Mouse (Mus musculus) kidney, embryonic 14.5 days (tissue): ENCODE data around the gene Vtcn1. TPM values are rescaled to one million over a fixed set of nuclear protein-coding genes. Genes with fewer than 3 reads are reported as not detected.

Experiments
- ATAC-seq: fragments of 200-750 bp; cut with Nextera tagmentation; 2 replicates; pipeline ENCODE4 v1.8.0; 2017; ENCODE audit warnings: moderate number of reproducible peaks, mild to moderate bottlenecking, moderate TSS enrichment, moderate library complexity; ENCODE audit not compliant: low FRiP score, low TSS enrichment
- H3K27ac ChIP-seq: fragments of 300-500 bp; sonication (generic); 2 replicates; pipeline ENCODE4 v1.5.1; 2014; ENCODE audit warnings: low read depth, mild to moderate bottlenecking, low read length, moderate library complexity, mixed read lengths
- H3K27me3 ChIP-seq: fragments of 300-500 bp; sonication (generic); 2 replicates; pipeline ENCODE4 v1.6.1; 2014; ENCODE audit warnings: mild to moderate bottlenecking, low read length; ENCODE audit not compliant: control insufficient read depth, insufficient read depth
- H3K36me3 ChIP-seq: fragments of 300-500 bp; sonication (generic); 2 replicates; pipeline ENCODE4 v1.6.1; 2014; ENCODE audit warnings: low read length, mixed read lengths; ENCODE audit not compliant: control insufficient read depth, insufficient read depth
- H3K4me1 ChIP-seq: fragments of 300-500 bp; sonication (generic); 2 replicates; pipeline ENCODE4 v1.6.1; 2014; ENCODE audit warnings: low read length, mixed read lengths; ENCODE audit not compliant: control insufficient read depth, insufficient read depth
- H3K4me2 ChIP-seq: fragments of 300-500 bp; sonication (generic); replicated peaks from 2 replicates; pipeline ENCODE4 v1.6.1; 2014; ENCODE audit warnings: low read depth, mild to moderate bottlenecking, low read length
- H3K4me3 ChIP-seq: fragments of 300-500 bp; sonication (generic); 2 replicates; pipeline ENCODE4 v1.5.1; 2014; ENCODE audit warnings: mild to moderate bottlenecking, low read length
- H3K9ac ChIP-seq: fragments of 300-500 bp; sonication (generic); 2 replicates; pipeline ENCODE4 v1.6.1; 2014; ENCODE audit warnings: low read depth, mild to moderate bottlenecking, low read length, moderate library complexity
- H3K9me3 ChIP-seq: fragments of 300-500 bp; sonication (generic); 2 replicates; pipeline ENCODE4 v1.6.1; 2016; ENCODE audit warnings: low read length; ENCODE audit not compliant: control insufficient read depth
- WGBS: fragments of 180-500 bp; shearing (Covaris S2); extraction: QIAGEN DNeasy Blood & Tissue Kit; methylation state at CpG from one replicate; pipeline ENCODE4 v1.1.7; 2014; 5-methylcytosine and 5-hydroxymethylcytosine counted together
- polyA plus RNA-seq: library from polyadenylated mRNA; unstranded; fragments of >200 nt; fragmentation: Nextera tagmentation; extraction: Ambion mirVana; gene quantifications from 2 replicates; pipeline ENCODE4 v1.2.1, GENCODE M21; 2014

Vtcn1 gene
- polyA plus RNA-seq, 1 experiment from 2014 or later = 0.34 TPM

DNA sequence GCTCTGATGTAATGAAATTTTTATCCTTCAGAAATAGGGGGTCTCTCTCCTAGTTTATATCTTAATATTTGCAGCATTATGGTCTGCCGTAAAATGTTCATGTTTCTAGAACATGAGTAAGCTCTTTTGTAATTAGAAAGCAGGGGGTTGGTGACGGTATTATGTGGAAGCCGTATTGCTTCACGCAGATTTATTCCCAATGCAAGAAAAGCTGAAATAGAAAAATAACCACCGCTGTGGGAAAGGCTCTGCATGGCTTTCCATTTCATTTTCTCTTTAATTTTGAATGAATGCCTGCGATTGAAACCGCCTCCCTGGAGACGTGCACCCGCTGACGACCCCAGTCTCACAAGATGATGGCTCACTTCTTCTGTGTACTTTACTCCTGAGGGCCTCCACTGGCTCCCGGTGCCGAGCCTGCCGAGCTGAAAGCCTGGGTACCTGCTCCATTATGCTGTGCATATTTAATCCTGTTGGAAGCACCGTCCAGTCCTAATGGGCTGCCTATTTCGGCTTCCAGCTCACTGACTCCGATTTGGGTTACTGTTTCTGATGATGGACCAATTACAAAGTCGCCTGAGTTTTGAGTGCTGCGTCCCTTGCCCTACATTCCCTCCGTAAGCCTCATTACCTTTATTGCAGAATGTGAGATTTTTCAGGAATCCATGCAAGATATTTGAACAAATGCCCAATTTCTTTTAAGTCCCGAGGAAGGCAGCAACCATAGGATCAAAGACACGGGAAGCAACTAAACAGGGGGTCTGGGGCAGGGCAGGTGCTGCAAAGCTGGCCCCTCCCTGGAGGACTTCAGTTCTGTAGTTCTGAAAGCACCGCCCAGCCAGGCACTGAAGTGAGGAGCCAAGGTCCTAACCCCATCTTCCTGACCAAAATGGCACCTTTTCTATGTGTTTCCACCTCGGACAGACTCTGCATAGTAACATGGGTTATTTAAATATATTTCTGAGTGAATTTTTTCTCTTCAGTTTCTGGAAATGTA, 36.3 kb downstream of the Vtcn1 start:
- Histone ChIP-seq H3K9me3 (peaks cover 4% of the 10 kb centered on the region; the same call in 1 of the 2 replicates), H3K9ac (no peak overlapping the region), H3K4me1 (no peaks in the 10 kb centered on the region), H3K36me3 (no peaks in the 10 kb centered on the region), H3K27me3 (no peaks in the 10 kb centered on the region), H3K4me3 (no peak overlapping the region), H3K27ac (no peak overlapping the region), H3K4me2 (no peak overlapping the region)
- ATAC-seq = no peak
- 75% methylated on average over 23 of the region's 23 CpGs for WGBS

DNA sequence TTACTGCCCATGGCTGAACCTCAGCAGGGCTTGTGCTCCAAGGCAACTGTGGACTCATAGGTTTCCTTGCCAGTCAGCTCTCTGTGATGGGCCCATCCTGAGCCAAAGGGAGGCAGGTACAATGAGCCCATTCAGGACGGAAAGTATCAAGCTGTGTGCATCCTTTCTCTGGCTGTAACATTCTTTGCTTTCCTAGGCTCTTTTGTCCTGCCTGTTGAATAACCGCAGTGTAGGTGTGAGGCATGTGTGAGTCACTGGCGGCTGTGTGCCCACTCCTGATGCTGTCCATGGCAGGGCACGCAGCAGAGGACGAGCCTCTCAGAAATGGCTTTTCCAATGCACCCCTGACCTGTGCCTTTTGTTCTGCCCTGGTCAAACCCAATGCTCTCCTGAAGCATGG, 41.7 kb downstream of the Vtcn1 start:
- Histone ChIP-seq H3K9me3 (peaks cover 4% of the 10 kb centered on the region; the same call in 1 of the 2 replicates), H3K4me1 (no peaks in the 10 kb centered on the region), H3K4me3 (no peak overlapping the region), H3K27ac (no peak overlapping the region), H3K27me3 (no peaks in the 10 kb centered on the region), H3K36me3 (no peaks in the 10 kb centered on the region), H3K4me2 (no peak overlapping the region), H3K9ac (no peak overlapping the region)
- ATAC-seq = no peak
- WGBS = 84% methylated on average over 5 of the region's 5 CpGs

DNA sequence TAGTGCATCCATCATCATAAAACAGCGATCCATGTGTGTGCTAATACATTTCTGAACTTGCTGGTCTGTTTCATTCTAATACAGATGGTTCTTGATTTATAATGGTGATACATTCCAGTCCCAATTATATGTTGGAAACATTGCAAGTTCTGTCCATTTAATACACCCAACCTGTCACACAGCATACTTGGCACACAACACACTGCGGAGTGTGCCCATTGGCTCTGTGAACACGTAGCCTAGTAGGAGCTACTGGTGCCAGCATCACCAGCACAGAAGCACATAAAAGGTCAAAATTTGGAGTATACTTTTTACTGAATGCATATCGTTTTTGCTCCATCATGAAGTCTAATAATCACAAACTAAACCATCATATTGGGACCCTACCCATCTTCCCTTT, 51.8 kb downstream of the Vtcn1 start:
- Histone ChIP-seq H3K4me2 (no peak overlapping the region), H3K36me3 (no peaks in the 10 kb centered on the region), H3K4me3 (no peak overlapping the region), H3K9ac (no peak overlapping the region), H3K27ac (no peak overlapping the region), H3K4me1 (no peaks in the 10 kb centered on the region), H3K27me3 (no peaks in the 10 kb centered on the region), H3K9me3 (no peaks in the 10 kb centered on the region)
- WGBS = 89% methylated on average over 4 of the region's 4 CpGs
- ATAC-seq = no peak

DNA sequence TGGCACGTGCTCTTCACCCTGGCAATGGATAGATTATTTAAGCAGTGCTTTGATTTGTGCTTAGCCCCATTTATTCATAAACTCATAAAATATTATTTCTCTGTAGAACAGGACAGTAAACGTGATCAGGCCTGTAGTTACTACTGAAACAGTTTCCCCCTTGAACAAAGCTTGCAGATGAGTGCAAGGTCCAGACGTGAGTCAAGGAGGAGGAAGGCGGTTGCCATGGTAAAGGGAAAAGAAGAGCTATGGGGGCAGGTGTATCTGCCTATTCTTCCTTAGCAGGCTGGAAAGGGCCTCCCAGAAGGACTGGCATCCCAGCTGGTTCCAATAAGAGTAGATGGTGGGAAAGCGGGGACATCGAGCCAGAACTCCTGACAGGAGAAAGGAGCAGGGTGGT, 56.1 kb downstream of the Vtcn1 start:
- H3K4me1 ChIP-seq = no peaks in the 10 kb centered on the region
- 82% methylated on average over 6 of the region's 6 CpGs for WGBS
- no peak overlapping the region for H3K27ac ChIP-seq
- no peaks in the 10 kb centered on the region for H3K9me3 ChIP-seq
- no peaks in the 10 kb centered on the region for H3K27me3 ChIP-seq
- ATAC-seq = no peak
- H3K9ac ChIP-seq = no peak overlapping the region
- H3K36me3 ChIP-seq = no peaks in the 10 kb centered on the region
- no peak overlapping the region for H3K4me2 ChIP-seq
- H3K4me3 ChIP-seq = no peak overlapping the region

DNA sequence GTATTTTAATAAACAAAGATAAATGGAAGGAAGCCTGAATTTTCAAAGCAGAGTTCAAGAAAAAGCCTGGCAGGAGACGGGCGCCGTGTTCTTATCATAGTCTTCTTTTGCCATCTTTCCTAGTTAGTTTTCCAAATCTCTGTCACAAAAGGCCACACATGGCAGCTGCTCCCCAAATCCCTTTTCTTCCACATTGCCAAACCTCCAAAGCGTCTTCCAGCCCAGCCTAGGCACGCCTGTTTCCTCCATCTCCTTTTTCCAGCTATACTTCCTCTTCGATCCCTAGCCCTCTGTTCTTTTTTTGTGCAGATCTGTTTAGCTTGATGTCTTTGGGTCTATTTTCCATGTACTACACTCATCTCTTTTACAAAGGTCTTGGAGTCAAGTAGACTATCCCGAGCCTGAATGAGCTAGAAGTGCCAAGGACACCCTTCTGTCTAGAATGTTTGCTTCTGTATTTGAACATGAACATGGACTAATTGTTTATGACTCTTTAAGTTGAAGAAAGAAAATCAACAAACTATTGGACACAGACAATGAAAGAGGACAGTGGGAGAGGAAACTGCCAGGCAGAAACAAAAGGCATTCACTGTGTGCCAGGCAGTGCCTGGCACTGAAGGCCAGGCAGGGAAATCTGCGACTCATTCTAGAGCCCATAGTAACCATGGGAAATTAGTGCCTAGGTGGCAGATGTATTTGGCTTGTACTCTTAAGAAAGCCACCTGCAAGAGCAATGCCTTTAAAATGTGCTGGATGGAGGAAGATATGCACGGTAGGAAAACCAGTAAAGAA, 56.8 kb downstream of the Vtcn1 start:
- Histone ChIP-seq H3K27ac (no peak overlapping the region), H3K9ac (no peak overlapping the region), H3K27me3 (no peaks in the 10 kb centered on the region), H3K4me2 (no peak overlapping the region), H3K4me3 (no peak overlapping the region), H3K4me1 (no peaks in the 10 kb centered on the region), H3K36me3 (no peaks in the 10 kb centered on the region), H3K9me3 (no peaks in the 10 kb centered on the region)
- WGBS = 91% methylated on average over 9 of the region's 9 CpGs
- ATAC-seq = no peak

DNA sequence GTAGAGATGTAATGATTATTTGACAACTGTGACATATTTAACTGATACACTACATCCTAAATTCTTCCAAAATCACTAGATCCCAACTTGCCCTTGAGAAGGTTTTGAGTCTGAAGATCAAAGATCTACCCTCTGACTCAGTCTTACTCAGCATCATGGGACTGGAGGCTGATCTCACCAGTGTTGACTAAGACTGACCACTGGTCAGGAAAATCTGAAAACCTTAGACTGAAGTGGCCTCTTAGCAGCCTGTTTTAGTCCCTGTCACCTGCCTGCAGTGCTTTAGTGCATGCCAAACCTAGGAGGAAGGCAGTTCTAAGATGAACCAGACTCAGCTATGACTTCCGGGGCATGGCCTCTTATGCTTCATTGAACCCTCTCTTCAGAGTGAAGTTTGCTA, 64.0 kb downstream of the Vtcn1 start:
- Histone ChIP-seq H3K4me2 (no peak overlapping the region), H3K9ac (no peak overlapping the region), H3K27me3 (no peaks in the 10 kb centered on the region), H3K4me3 (no peak overlapping the region), H3K4me1 (no peaks in the 10 kb centered on the region), H3K27ac (no peak overlapping the region), H3K36me3 (no peaks in the 10 kb centered on the region), H3K9me3 (no peaks in the 10 kb centered on the region)
- ATAC-seq = no peak
- WGBS = 80% methylated on average over 1 of the region's 1 CpGs

DNA sequence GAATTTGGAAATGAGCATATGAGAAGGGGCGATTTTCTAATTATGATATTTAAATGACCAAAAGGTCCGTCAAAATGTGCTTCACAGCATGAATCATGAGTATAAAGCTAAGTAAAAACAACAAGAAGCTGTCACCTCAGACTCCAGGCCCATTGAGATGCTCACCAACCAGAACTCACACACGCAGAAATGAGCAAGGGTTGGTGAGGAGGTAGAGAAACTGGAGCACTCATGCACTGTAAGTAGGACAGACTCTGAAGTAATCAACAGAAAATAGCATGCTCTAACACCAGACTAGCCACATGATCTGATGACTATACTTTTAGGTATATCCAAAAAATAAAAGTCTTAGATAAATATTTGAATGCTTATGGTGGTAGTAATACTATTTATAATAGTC, 65.1 kb downstream of the Vtcn1 start:
- Histone ChIP-seq H3K4me2 (no peak overlapping the region), H3K36me3 (no peaks in the 10 kb centered on the region), H3K4me1 (no peaks in the 10 kb centered on the region), H3K9ac (no peak overlapping the region), H3K9me3 (no peaks in the 10 kb centered on the region), H3K27me3 (no peaks in the 10 kb centered on the region), H3K4me3 (no peak overlapping the region), H3K27ac (no peak overlapping the region)
- WGBS = 88% methylated on average over 3 of the region's 3 CpGs
- no peak for ATAC-seq

DNA sequence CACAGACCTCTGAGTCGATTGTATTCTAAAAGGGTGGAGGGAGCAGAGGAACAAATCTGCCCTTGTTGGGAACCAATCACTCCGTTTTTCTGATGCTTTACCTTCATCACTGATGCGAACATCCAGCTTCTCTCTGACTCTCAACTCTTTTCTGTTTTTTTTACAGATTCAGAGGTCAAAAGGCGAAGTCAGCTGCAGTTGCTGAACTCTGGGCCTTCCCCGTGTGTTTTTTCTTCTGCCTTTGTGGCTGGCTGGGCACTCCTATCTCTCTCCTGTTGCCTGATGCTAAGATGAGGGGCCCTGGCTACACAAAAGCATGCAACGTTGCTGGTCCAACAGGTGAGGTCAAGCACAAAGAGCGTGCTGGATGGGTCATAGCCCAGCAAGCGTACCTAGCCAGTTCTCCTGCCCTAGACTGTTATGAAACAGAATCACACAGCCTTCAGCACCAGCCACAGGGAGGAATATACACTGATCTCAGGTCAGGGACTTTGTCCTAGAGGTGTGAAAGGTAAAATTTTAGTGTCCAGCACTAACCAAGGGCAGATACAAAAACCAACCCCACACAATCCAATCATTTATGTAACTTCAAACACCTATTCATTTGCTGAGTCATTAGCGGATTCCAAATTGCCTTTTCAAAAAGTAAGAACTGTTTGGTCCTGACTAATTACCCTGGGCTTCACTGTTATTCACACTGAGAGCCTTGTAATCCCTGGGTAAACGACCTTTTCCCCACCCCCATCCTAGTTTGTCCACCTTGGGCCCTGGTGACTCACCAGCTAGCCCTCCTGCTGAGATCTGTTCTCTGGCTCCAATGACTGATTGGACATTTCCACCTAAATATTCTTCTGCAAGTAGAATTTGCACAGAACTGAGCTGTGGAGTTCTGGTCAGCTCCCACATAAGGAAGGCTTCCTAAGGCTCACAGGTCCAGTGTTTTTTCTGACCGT, 67.4 kb downstream of the Vtcn1 start:
- Histone ChIP-seq H3K4me3 (no peak overlapping the region), H3K4me1 (no peaks in the 10 kb centered on the region), H3K27ac (no peak overlapping the region), H3K27me3 (no peaks in the 10 kb centered on the region), H3K9ac (no peak overlapping the region), H3K4me2 (no peak overlapping the region), H3K9me3 (no peaks in the 10 kb centered on the region), H3K36me3 (no peaks in the 10 kb centered on the region)
- no peak for ATAC-seq
- 44% methylated on average over 11 of the region's 11 CpGs for WGBS
